Mouse (Mus musculus) naive thymus-derived CD4-positive, alpha-beta T cell, adult 2 months (primary cell): ENCODE results near the gene Kdm5b.
"Not testable (repeated sequence)": the region's sequence is repeated elsewhere in the genome, so short reads cannot be mapped to it uniquely, and the experiment has no call there.

Source experiments
- DNase-seq: peaks from one replicate; pipeline ENCODE4 v3.0.0-alpha.2; 2011; ENCODE audit warnings: low read depth

Kdm5b gene

DNA sequence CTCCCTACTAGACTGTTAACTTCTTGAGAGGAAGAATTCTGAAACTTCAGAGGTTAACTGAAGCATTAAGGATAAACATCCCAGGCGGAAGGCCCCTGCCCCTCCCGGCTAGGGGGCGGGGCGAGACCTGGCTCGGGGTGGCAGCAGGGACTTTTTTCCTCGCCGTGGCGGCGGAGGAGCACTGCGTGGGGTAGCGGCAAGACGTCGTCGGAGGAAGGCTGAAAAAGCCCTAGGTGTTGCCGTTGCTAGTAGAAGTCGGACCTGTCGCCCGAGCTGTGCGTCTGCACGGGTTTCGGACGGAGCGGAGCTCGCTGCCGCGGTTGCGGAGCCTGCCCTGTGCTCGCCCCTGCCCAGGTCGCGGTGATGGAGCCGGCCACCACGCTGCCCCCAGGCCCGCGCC, at the start of gene Kdm5b:
TSS of gene Kdm5b (plus strand) at position 196 of the 400 bp plus-strand sequence.
- DNase-seq, result peak; percentile 89

DNA sequence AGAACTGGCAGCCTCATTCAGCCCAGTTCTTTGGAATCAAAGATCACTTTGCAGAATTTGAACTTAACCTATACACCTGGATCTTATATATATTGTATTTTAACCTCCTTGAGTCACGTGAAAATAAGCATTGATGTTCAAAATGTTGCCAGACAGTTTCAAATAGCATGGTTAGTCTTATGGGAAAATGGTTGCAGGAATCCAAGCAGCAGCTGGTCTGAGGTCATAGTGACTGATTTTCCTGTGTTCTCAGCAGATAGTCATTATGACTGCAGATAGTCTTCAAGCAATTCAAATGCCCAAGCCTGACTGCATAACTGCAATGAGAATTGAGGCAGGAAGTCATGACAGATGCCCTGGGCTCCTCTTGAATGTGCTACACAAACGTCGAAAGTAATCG, 47.8 kb upstream of the Kdm5b start:
- DNase-seq, result no peak

DNA sequence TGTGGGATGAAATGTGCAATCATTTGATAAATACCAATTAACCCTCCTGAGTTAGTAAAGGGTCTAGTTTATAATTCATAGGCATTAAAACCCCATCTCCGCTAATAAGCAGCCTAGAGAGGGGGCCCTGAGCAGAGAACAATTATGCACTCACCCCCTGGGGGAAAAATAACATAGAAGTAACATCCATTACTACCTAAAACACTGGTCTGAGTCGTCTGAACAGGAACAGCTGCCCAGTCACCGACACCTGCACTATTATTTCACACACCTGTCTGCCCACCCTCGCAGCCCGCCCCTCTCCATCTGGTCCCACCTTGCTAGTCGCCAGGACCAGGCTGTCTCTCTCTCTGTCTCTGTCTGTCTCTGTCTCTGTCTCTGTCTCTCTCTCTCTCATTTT, 47.4 kb upstream of the Kdm5b start:
- DNase-seq, result no peak

DNA sequence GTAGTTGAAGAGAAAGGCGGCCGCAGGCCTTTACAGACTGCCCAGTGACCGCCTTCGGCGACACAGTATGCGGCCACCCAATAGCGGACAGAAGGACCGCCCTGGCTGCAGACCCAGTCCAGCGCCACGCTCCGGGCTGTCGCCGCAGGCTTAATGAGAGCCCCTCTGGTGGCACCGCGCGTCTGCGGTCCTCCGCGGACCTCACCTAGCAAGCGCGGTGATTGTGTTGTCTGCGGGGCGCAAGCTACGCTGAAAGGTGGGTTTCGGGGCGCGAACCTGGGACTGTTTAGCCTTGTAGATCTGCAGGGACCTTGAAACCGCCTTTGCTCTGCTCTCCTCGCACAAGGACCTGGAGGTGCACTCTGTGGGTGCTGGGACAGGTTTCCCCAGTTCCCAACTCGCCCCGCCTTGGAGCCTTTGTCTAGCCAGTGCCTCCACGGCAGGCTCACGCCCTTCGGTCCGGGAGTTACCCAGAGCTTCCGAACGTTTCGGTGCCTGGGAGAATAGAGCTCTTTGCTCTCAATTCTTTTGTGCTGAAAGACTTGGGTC, 46.6 kb upstream of the Kdm5b start:
- DNase-seq, result peak; percentile 35

DNA sequence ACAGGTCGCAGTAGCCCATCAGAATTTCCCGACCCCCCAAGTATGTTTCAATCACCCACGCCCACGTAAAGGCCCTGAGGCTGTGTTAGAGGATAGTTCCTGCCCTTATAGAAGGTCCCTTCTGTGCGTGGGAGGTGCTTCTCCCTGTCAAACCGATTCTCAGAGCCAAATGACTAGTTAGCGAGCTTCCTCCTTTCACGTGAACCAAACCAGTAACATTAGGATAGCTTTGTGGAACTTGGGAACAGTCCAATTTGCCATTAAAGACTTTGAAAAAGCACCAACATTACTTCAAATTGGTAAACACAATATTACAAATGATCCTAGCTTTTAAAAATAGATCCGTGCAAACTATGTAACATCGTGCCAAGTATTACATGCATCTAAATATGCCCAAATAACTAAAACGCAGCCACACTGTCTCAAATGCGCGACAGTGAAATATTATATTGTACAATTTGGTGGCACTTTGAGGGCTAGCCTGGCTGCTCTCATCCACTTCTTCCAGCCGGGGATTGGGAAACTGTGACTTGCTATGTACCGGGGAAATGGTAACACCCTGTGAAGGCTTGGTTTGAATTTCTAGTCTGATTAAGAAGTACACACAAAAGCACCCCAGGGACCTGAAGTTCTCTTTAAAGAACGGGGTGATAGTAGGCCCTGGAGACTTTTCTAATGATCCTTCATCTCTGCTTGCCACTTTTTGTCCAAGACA, 45.9 kb upstream of the Kdm5b start:
- DNase-seq, result peak; percentile 32

DNA sequence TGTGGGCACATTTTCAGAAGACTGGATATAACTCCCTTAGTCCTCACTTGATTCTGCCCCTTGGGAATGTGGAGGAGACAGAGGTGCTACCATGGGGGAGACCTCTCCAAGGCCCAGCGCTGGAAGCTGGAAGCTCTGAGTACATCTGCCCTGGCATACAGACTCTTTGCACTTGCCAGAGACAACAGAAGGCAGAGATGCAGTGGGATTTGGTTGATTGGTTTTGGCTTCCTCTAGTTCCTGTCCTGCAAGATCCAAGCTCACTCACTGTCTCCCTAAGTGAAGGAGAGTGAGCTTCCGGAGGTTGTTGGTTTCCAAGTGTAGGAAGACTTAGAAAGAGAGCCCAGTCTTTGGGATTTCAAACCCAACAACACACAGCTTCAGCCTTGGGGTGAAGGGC, 44.1 kb upstream of the Kdm5b start:
- DNase-seq, result no peak

DNA sequence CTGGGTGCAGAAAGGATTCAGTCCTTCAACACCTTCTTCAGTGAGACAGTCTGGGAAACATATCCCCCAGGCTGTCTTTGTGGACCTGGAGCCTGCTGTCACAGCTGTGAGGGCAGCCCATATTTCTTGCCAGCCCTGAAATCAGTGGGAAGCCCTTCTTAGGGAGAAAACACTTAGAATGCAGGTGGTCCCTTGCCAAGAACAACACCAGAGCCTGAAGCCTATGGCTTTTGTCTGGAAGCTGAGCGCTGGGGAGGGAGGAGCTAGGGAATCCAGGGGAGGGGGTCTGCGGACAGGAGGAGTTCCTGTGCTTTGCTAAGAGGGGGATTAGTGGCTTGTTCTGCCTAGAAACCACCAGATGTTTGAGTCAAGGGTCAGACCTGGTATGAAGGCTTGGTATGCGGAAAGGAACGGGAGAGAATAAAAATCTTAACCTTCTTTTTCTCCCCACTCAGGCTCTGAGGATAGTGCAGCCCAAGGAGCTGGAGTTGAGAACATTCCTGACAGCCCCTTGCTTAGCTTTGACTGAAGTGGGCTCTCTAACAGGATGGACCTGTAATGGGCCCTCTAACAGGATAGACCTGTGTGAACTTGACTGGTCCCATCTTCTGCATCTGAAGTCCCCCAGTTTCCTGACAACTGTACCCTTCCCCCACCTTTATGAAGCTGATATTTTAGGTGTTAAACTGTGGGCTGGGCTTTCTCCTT, 43.3 kb upstream of the Kdm5b start:
- DNase-seq, result no peak

DNA sequence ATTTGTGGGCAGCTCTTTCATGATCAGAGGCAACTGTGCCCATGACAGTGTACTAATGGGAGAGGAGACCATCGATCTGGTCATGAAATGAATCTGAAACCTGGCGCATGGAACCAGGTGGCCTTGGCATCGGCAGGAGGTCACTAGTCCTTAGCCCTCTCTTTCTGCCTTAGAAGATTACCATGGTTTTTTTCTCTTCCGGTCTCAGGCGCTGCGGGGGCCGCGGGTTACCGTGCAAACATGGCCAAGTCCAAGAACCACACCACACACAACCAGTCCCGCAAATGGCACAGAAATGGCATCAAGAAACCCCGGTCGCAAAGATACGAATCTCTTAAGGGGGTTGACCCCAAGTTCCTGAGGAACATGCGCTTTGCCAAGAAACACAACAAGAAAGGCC, 42.1 kb upstream of the Kdm5b start:
- DNase-seq, result not testable (repeated sequence)

DNA sequence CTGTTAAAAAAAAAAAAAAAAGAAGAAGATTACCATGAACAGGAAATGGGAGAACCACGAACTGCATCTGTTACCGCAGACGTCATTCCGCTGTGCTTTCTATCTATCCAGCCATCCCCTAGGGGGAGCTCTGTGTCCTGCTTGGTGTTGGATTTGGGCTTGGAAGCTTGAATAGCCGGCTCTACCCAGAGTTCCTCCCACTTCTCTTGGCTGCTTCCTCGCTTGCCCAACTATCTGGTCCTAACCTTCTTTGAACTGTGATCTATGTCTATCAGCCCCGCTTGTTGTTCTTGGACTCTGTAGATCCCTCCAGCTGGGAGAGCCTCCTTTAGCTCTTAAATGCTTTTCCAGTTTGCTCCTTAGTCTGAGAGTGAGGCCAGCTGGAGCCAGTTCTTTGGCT, 41.3 kb upstream of the Kdm5b start:
- peak; percentile 89 for DNase-seq

DNA sequence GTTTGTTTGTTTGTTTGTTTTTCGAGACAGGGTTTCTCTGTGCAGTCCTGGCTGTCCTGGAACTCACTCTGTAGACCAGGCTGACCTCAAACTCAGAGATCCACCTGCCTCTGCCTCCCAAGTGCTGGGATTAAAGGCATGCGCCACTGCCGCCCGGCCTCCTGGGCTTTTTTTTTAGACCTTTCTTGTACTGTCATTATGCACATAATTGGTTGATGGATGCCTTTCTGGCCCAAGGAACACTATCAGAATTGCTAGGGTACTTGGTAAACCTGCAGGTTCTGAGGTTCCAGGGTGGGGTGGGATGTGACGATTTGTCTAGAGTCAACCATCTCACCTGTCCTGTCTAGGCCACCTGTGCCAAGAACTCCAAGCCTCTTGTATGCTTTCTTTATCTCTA, 40.8 kb upstream of the Kdm5b start:
- DNase-seq, result not testable (repeated sequence)

DNA sequence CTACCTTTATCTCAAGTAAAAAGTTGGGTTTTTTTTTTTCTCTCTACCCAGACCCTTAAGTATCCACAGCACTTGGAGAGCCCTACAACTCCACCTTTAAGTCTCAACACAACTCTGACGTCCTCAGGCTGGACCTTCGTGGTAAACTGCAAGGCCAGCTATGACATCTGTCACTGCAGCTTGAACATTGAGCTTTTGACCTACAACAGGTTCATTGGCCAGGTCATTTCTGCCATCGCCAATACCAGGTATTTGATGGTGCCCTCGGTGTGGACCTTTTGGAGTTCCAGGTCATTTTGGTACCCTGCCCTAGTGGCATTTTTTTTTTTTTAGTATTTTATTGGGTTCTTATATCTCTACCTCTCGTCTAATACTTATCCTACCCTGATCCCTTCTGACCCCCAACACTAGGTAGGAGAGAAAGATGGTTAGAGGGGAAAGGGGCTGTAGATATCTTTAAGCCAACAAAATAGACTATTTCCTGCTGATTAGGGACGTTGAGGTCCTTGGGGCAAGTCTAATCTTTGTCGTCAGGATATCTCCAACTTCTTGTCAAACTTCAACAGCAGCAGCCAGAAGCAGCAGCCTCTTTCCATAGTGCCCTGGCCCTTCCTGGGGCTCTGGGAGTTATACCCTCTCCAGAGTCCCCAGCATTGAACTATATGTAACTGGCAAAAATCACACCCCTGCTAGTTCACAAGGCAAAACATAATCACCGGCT, 39.8 kb upstream of the Kdm5b start:
- DNase-seq, result no peak

DNA sequence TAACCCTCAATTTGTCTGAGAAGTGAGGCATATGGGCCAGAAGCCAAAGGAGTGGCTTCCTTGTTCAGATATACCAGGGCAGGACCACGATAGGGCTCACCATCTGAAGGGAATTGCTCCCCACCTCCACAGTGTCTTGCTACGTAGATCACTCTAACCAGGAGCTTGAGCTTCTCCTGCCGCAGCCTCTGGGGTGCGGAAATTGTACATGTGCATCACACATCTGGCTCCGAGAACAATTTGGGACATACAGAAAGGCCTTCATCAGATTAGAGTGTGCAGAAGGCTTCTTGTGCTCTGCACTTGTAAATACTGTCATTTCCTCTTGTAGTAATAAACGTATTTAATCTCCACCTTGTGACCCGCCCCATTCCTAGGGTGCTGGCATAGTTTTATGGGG, 38.8 kb upstream of the Kdm5b start:
- no peak for DNase-seq

DNA sequence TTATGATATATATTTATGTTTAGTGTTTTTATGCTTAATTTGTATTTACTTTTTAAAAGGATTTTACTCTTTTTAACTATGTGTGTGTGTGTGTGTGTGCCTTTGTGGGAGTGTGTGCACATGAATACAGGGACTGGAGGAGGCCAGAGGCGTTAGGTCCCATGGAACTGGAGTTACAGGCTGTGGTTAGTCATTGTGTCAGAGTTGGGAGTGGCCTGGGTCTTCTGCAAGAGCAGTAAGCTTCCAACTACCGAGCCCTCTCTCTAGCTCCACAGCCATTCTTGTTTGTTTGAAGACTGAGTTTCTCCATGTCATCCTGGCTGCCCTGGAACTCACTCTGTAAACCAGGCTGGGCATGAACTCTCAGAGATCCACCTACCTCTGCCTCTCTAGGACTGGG, 37.6 kb upstream of the Kdm5b start:
- no peak for DNase-seq

DNA sequence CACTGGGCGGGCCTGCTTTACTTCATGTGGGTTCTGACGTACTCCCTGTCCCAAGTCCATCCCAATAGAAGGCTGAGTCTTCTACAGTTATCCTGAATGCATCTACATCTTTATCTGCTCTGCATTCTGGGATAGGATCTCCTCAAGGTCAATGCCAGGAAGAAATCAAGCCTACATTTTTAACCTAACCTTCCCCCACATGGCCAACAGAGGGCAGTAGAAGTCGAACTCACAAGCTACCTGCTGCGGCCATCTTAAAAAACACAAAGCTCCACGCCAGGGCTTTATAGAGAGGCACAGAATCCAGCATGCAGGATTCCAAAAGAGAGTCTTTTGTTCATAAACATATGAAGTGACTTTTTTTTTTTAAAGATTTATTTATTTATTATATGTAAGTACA, 35.5 kb upstream of the Kdm5b start:
- peak; percentile 81 for DNase-seq

DNA sequence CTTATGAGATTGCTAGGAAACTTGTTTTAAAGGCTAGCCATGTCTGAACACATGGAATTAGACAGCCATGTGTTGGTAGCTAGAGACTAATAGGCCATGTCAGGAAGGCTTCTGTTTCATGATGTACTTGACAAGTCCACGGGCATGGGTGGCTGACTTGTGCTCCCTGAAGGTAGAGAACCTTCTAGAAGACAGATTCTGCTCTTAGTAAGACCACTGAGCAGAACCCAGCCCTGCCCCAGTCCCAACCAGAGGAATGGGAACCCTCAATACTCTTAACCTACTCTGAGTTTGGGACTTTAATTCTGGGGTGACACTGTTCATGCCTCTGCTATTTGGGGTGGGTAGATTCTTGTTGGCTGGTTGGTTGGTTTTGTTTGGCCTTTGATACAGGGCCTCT, 35.0 kb upstream of the Kdm5b start:
- no peak for DNase-seq

DNA sequence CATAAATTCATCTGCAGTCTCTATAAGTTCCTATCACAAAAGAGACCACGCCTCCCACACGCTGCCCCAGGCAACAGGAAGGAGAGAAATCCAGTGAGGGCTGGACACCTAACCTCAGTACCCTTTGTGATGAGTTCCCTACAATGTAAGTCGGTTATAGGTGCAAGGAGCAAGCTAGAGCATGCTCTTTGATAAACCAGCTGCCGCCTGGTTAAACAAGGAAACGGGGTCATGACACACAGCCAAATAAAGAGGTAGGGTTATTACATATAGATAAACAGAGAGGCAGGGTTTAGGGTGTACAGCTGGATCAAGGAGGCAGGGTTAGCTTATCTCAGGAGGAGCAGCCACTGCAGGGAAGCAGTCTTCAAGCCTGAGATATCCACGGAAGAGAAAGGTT, 33.2 kb upstream of the Kdm5b start:
- no peak for DNase-seq

DNA sequence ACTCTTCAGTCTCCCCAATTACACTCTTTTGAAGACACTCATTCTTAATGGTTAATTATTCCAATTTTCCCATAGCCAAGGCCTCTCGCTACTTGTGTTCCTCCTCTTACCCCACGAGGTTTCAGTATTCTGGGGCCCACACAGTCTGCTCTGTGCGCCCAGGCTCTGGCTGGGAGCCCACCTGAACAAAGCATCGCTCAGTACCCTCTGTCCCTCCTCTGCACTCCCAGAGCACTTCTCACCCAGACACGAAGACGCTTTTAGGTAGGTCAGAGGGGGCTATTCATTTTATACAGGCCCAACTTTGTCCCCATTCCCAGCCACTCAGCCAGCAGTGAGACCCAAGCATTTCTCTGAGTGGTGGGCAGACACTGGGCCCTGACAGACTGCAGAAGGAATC, 29.4 kb upstream of the Kdm5b start:
- DNase-seq, result no peak

DNA sequence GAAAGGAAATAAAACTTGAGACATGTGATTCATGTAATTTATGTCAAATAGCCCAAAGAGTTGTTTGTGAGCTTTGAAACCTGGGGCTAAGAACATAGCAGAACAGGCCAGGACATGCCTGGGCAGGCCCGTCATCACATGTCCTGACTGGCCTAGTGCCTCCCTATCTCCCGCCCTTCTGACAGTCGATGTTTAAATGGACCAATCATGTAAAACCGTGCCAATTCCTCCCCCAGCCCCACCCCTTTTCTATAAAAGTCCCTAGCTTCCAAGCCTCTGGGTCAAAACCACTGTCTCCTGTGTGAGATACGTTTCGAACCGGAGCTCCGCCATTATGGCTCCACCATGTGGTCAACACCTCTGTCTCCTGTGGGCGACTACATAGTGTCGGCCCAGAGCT, 26.3 kb upstream of the Kdm5b start:
- DNase-seq, result not testable (repeated sequence)

DNA sequence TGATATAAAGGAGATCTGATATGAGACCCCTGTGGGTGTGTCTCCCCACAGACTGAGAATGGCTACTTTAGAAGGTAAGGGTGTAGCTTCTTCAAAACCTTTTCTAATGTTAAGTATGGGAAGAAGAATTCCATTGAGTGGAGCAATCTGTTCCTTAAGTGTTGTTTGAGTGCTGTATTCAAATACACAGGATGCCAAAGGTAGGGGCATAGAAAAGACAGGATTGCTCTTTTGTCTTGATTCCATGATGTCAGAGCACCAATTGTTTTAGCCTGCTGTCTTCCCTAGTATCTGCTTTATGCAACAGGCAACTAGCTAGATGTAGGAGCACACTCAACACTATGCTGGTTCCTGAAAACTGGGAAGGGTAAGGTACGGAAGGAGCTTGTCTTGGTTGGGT, 24.9 kb upstream of the Kdm5b start:
- no peak for DNase-seq

DNA sequence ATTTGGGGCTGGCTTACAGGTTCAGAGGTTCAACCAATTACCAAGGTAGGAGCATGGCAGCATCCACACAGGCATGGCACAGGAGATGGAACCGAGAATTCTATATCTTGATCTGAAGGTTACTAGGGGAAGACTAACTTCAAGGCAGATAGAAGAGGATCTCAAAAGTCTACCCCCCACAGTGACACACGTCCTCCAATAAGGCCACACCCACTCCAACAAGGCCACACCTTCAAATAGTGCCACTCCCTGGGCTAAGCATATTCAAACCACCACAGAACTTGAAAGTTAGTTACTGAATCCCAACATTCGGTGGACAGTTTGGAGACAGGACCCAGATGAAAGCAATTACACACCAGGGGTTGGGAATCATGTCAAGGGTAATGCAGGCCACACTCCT, 24.5 kb upstream of the Kdm5b start:
- DNase-seq, result no peak

DNA sequence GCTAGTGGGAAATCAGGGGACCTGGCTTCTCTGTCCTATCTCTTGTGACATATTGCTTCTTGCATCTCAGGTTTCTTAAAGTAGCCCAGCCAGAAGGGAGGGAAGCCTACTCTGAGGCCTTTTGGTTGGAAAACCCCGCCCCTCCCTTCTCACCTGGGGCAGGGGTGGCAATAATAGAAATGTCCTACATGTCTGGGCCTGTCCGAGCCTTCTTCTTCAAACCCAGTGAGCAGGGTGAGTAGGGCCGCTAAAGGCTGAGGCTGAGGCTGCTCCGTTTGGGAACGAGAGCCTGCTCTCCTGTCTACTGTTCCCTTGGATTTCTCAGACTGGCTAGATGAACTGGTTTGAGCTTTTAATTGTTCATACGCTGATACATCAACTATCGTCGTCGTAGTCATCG, 19.4 kb upstream of the Kdm5b start:
- no peak for DNase-seq

DNA sequence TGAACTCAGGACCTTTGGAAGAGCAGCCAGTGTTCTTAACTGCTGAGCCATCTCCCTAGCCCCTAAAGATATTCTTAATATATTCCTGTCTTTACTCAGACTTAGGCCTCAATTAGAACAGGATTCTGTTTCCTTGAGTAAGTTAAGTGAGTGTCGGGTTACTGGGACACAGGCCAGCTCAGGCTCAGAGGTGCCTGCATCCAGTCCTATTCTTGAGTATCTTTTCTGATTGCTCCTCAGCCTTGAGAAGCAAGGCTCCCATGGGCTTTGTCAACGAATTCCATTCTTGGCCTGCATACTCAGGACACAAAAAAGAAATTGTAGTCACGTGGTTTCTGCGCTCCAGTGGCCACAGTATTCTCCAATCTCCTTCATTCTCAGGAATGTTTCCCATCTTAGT, 11.7 kb upstream of the Kdm5b start:
- no peak for DNase-seq

DNA sequence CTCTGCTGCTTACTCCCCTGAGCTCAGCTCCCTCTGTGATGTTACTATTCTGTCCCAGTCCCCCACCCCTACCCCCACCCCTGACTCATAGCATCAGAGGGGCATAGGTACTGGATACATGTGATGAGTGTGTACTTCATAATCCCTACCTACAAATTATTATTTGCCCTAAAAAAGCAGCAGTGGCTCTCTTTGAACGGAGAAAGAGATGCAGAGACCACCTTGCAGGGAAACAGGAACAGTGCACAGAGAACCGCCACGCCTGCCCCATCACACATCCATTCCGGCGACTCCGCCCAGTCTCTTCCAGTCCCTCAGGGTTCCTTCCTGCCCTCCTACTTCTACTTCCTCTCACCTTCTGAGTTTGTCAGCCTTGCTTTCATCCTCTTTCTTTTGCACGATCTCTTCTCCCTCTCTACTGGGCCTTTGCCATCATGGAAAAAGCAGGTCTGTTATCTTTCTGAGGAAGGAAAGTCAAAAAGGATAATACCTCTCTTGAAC, 10.3 kb upstream of the Kdm5b start, which contains the start of gene Mgat4e:
TSS of gene Mgat4e (minus strand) at position 51 of the 501 bp plus-strand sequence.
- DNase-seq, result no peak
